Mouse (Mus musculus) midbrain, embryonic 16.5 days (tissue): ENCODE data around the gene Stk38l. TPM values are rescaled to one million over a fixed set of nuclear protein-coding genes. Genes with fewer than 3 reads are reported as not detected.

Experiments used
- polyA plus RNA-seq: library from polyadenylated mRNA; unstranded; fragments of >200 nt; fragmentation: Nextera tagmentation; extraction: Ambion mirVana; gene quantifications from 2 replicates; pipeline ENCODE4 v1.2.1, GENCODE M21; 2015

Gene Stk38l
- polyA plus RNA-seq, 1 experiment from 2014 or later: 14.4 TPM

Other genes starting within 250 kb of the Stk38l start
- 6.9 and 9.0 TPM in 2 replicates for gene Itpr2, start 222.8 kb upstream of the Stk38l start, polyA plus RNA-seq
- 37.9 and 39.6 TPM in 2 replicates for gene Fgfr1op2, start 147.8 kb upstream of the Stk38l start, polyA plus RNA-seq
- 40.3 and 53.9 TPM in 2 replicates for gene Ints13, start 147.2 kb upstream of the Stk38l start, polyA plus RNA-seq
- 105 and 108 TPM in 2 replicates for gene Med21, start 82.4 kb upstream of the Stk38l start, polyA plus RNA-seq
- gene Tm7sf3, start 82.2 kb upstream of the Stk38l start, polyA plus RNA-seq: 31.7 and 32.7 TPM in 2 replicates
- 2.9 and 4.2 TPM in 2 replicates for gene Arntl2, start 71.1 kb downstream of the Stk38l start, polyA plus RNA-seq
- not detected in 2 replicates for gene Smco2, start 125.1 kb downstream of the Stk38l start, polyA plus RNA-seq
- 19.6 and 22.1 TPM in 2 replicates for gene Ppfibp1, start 163.5 kb downstream of the Stk38l start, polyA plus RNA-seq
- 0.06 TPM in 1 of 2 replicates, not detected in the other for gene 1700034J05Rik, start 229.4 kb downstream of the Stk38l start, polyA plus RNA-seq